Comparison of ENCODE assay signal across 22 mouse cellular contexts in the genomic region with DNA sequence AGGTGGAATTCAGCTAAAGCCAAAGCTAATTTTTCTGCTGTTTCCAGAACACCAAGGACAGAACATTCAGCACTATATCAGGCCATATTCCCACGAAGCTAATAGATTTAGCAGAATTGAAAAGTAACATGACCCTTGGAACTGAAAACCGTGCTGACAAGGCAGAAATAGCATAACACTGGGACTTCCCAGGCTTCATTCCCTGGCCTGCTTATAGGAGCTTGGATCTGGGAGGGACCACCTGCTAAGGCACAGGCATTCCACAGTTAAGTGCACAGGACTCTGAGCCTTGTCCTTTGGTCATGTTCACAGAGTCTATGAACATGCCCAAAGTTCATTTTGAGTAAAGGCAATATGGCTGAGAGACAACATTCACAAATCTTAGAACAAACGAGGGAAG.
A peak's percentile ranks its signal among the peaks of the same experiment; 100 is the strongest.
DNase-seq lines count a peak whose midpoint lies in the region; ATAC-seq and TF ChIP-seq lines count a peak whose summit lies in the region.
"Had no signal": no experiment of that assay in that cellular context is flagged by ENCODE, and none has a peak within 500 bp of the region (broad histone marks: within the 10 kb centered on the region; RNA-seq: fewer than 3 reads in every experiment).

No protein-coding gene starts in this region.

- H3K36me3 ChIP-seq in ES-E14 (ENCODE audit: control insufficient read depth, insufficient read depth, low read length, poor library complexity, severe bottlenecking), result no peaks in the 10 kb centered on the region
- H3K36me3 ChIP-seq in limb, embryonic 13.5 days, result no peaks in the 10 kb centered on the region
- H3K36me3 ChIP-seq in hindbrain, embryonic 12.5 days, result no peaks in the 10 kb centered on the region
- H3K36me3 ChIP-seq: forebrain, embryonic 12.5 days; heart, embryonic 10.5 days; hindbrain, embryonic 15.5 days; intestine, embryonic 15.5 days; liver, embryonic 13.5 days; midbrain, embryonic 13.5 days had no signal

- no peak overlapping the region for H3K9ac ChIP-seq in ES-E14 (ENCODE audit: insufficient read depth, low read depth, low read length, poor library complexity, severe bottlenecking)
- H3K9ac ChIP-seq in limb, embryonic 13.5 days, result no peak overlapping the region
- no peak overlapping the region for H3K9ac ChIP-seq in hindbrain, embryonic 12.5 days
- H3K9ac ChIP-seq: forebrain, embryonic 12.5 days; hindbrain, embryonic 15.5 days; intestine, embryonic 15.5 days; liver, embryonic 13.5 days; midbrain, embryonic 13.5 days had no signal

- peak; percentile 4 to 36 for DNase-seq in kidney, adult 8-10 months
- DNase-seq in kidney, postnatal 4 days, result no peak
- no peak for DNase-seq in ES-E14 (ENCODE audit: low read depth, low spot score)
- DNase-seq in embryo, embryonic 11.5 days (ENCODE audit: low read depth, low spot score), result peak; percentile 4
- DNase-seq: adrenal gland, adult 8-10 months; cerebellum, adult 18-20 months; cerebellum, postnatal 14 days; heart, postnatal 4 days; left cerebral cortex, postnatal 4 days; liver, embryonic 13.5 days; lung, adult 2 months; thymus, postnatal 14 days had no signal

- H3K27ac ChIP-seq in ES-E14 (ENCODE audit: insufficient read depth, low read depth, low read length, poor library complexity, severe bottlenecking), result no peak overlapping the region
- H3K27ac ChIP-seq in limb, embryonic 13.5 days, result no peak overlapping the region
- H3K27ac ChIP-seq in hindbrain, embryonic 12.5 days, result no peak overlapping the region
- H3K27ac ChIP-seq: forebrain, embryonic 12.5 days; heart, embryonic 10.5 days; hindbrain, embryonic 15.5 days; intestine, embryonic 15.5 days; liver, embryonic 13.5 days; midbrain, embryonic 13.5 days had no signal

- H3K27me3 ChIP-seq in limb, embryonic 13.5 days, result no peaks in the 10 kb centered on the region
- H3K27me3 ChIP-seq in hindbrain, embryonic 12.5 days, result no peaks in the 10 kb centered on the region
- H3K27me3 ChIP-seq: forebrain, embryonic 12.5 days; hindbrain, embryonic 15.5 days; intestine, embryonic 15.5 days; liver, embryonic 13.5 days; midbrain, embryonic 13.5 days had no signal

- no peaks in the 10 kb centered on the region for H3K9me3 ChIP-seq in ES-E14 (ENCODE audit: control insufficient read depth, insufficient read depth, low read depth, low read length)
- peaks cover 4% of the 10 kb centered on the region; the same call in 1 of the 2 replicates for H3K9me3 ChIP-seq in limb, embryonic 13.5 days
- H3K9me3 ChIP-seq in hindbrain, embryonic 12.5 days (replicated peaks), result no peaks in the 10 kb centered on the region
- H3K9me3 ChIP-seq: forebrain, embryonic 12.5 days; heart, embryonic 10.5 days; hindbrain, embryonic 15.5 days; intestine, embryonic 15.5 days; liver, embryonic 13.5 days had no signal

- no peak overlapping the region for H3K4me2 ChIP-seq in limb, embryonic 13.5 days (replicated peaks)
- H3K4me2 ChIP-seq in hindbrain, embryonic 12.5 days (replicated peaks), result no peak overlapping the region
- H3K4me2 ChIP-seq: forebrain, embryonic 12.5 days; hindbrain, embryonic 15.5 days; intestine, embryonic 15.5 days; liver, embryonic 13.5 days; midbrain, embryonic 13.5 days had no signal

- H3K4me3 ChIP-seq in ES-E14 (ENCODE audit: insufficient read depth in 1 of 2, low read depth in 1 of 2, low read length in 2 of 2, poor library complexity in 1 of 2, severe bottlenecking in 1 of 2), result no peak overlapping the region
- no peak overlapping the region for H3K4me3 ChIP-seq in limb, embryonic 13.5 days
- H3K4me3 ChIP-seq in hindbrain, embryonic 12.5 days, result no peak overlapping the region
- H3K4me3 ChIP-seq: erythroblast, embryonic 14.5 days; forebrain, embryonic 12.5 days; heart, embryonic 10.5 days; hindbrain, embryonic 15.5 days; intestine, embryonic 15.5 days; liver, embryonic 13.5 days; midbrain, embryonic 13.5 days had no signal

- no peaks in the 10 kb centered on the region for H3K4me1 ChIP-seq in ES-E14 (ENCODE audit: control insufficient read depth in 2 of 2, insufficient read depth in 2 of 2, low read length in 2 of 2, poor library complexity in 1 of 2)
- H3K4me1 ChIP-seq in limb, embryonic 13.5 days, result 0 out of 2 replicates have a peak, but pooled peaks cover 2% of the 10 kb centered on the region
- H3K4me1 ChIP-seq in hindbrain, embryonic 12.5 days, result no peaks in the 10 kb centered on the region
- H3K4me1 ChIP-seq: forebrain, embryonic 12.5 days; heart, embryonic 10.5 days; hindbrain, embryonic 15.5 days; intestine, embryonic 15.5 days; liver, embryonic 13.5 days; midbrain, embryonic 13.5 days had no signal

- ATAC-seq in limb, embryonic 13.5 days (ENCODE audit: low FRiP score, low read depth), result peak; percentile 61; the same call in 1 of the 2 replicates
- no peak for ATAC-seq in erythroblast, adult 5-6 weeks (replicated peaks; ENCODE audit: low FRiP score, poor library complexity, severe bottlenecking)
- no peak for ATAC-seq in hindbrain, embryonic 12.5 days (ENCODE audit: low FRiP score)
- ATAC-seq: activated CD4-positive, CD25-positive, alpha-beta regulatory T cell, adult 4 months; intestine, embryonic 15.5 days; midbrain, embryonic 13.5 days had no signal

- in situ Hi-C loops in ES-E14 (cut with MboI; ENCODE audit: low sequenced_read_pairs in 2 of 2, unreplicated experiment in 2 of 2), result no loop called here

- 42% methylated on average over 3 of the region's 3 CpGs for WGBS in limb, embryonic 13.5 days
- 59% methylated on average over 3 of the region's 3 CpGs for WGBS in hindbrain, embryonic 12.5 days

TF ChIP-seq in ES-E14, 5 proteins besides CTCF, POLR2A, EP300 and RAD21:
- TF ChIP-seq CHD2 (IDR thresholded peaks at IDR 0.05; ENCODE audit: low read depth, low read length) (no peak), ZNF384 (IDR thresholded peaks at IDR 0.05; ENCODE audit: low read depth, low read length) (no peak), ZC3H11A (IDR thresholded peaks at IDR 0.05; ENCODE audit: borderline replicate concordance, low read depth, low read length) (no peak), MAFK (IDR thresholded peaks at IDR 0.05; ENCODE audit: insufficient read depth, low read depth, low read length) (peak; percentile 30; the same call in 1 of the 2 replicates), HCFC1 (IDR thresholded peaks at IDR 0.05; ENCODE audit: borderline replicate concordance, insufficient read depth, low read length) (no peak)

Comparison
In these comparisons a context has a peak if more than half of its experiments do, and no peak if none do; other contexts are left out.
1. DNase-seq: peak in kidney, adult 8-10 months (2 of 2) and embryo, embryonic 11.5 days (single experiment); none in kidney, postnatal 4 days (0 of 2) and ES-E14 (single experiment).